Mouse (Mus musculus): Measurements from ENCODE around the gene Adamts17.

The Adamts17 gene

GRCm38 (mm10) chr7:67032616-67033015 lies 193.1 kb downstream of the Adamts17 start:
- DNase-seq (ENCODE audit: low spot score): no peak

- DNase-seq (ENCODE audit: low spot score): peak; percentile 46
These were observed 194.8 kb downstream of the Adamts17 start for GRCm38 (mm10) chr7:67034369-67034768.

- no peak for DNase-seq (ENCODE audit: low spot score)
These were observed 195.7 kb downstream of the Adamts17 start for GRCm38 (mm10) chr7:67035246-67035645.

- no peak for DNase-seq (ENCODE audit: low spot score)
These were observed 196.1 kb downstream of the Adamts17 start for GRCm38 (mm10) chr7:67035661-67036060.

GRCm38 (mm10) chr7:67036502-67037485 lies 197.3 kb downstream of the Adamts17 start:
- DNase-seq (ENCODE audit: low spot score): no peak

- DNase-seq (ENCODE audit: low spot score): no peak
These were observed 198.4 kb downstream of the Adamts17 start for GRCm38 (mm10) chr7:67037726-67038520.

GRCm38 (mm10) chr7:67039143-67039542 lies 199.6 kb downstream of the Adamts17 start:
- DNase-seq (ENCODE audit: low spot score): no peak

GRCm38 (mm10) chr7:67039861-67040260 lies 200.3 kb downstream of the Adamts17 start:
- no peak for DNase-seq (ENCODE audit: low spot score)

- DNase-seq (ENCODE audit: low spot score): peak; percentile 30
These were observed 202.2 kb downstream of the Adamts17 start for GRCm38 (mm10) chr7:67041685-67042084.

- peak; percentile 44 for DNase-seq (ENCODE audit: low spot score)
These were observed 204.7 kb downstream of the Adamts17 start for GRCm38 (mm10) chr7:67044121-67044817.

GRCm38 (mm10) chr7:67045202-67045601 lies 205.7 kb downstream of the Adamts17 start:
- DNase-seq (ENCODE audit: low spot score): peak; percentile 12

- no peak for DNase-seq (ENCODE audit: low spot score)
These were observed 209.7 kb downstream of the Adamts17 start for GRCm38 (mm10) chr7:67049206-67049605.

- DNase-seq (ENCODE audit: low spot score): no peak
These were observed 210.9 kb downstream of the Adamts17 start for GRCm38 (mm10) chr7:67050424-67050823.

GRCm38 (mm10) chr7:67051089-67051718 lies 211.7 kb downstream of the Adamts17 start:
- DNase-seq (ENCODE audit: low spot score): no peak

GRCm38 (mm10) chr7:67054876-67055275 lies 215.3 kb downstream of the Adamts17 start:
- DNase-seq (ENCODE audit: low spot score): no peak

- DNase-seq (ENCODE audit: low spot score): no peak
These were observed 216.0 kb downstream of the Adamts17 start for GRCm38 (mm10) chr7:67055510-67055909.

- DNase-seq (ENCODE audit: low spot score): peak; percentile 75
These were observed 222.2 kb downstream of the Adamts17 start for GRCm38 (mm10) chr7:67061756-67062155.

GRCm38 (mm10) chr7:67062571-67062970 lies 223.0 kb downstream of the Adamts17 start:
- no peak for DNase-seq (ENCODE audit: low spot score)

GRCm38 (mm10) chr7:67064627-67065305 lies 225.2 kb downstream of the Adamts17 start:
- no peak for DNase-seq (ENCODE audit: low spot score)

- DNase-seq (ENCODE audit: low spot score): no peak
These were observed 226.1 kb downstream of the Adamts17 start for GRCm38 (mm10) chr7:67065631-67066030.

All from testis, postnatal 10 days (tissue).